Mouse (Mus musculus): ENCODE measurements at regions not wholly inside any gene's neighbourhood (a gene's known extent, or its start where the extent isn't known, plus 50 kb on each side); places are given as distances from the start of the nearest gene placed in this dataset.
A peak's percentile ranks its signal among the peaks of the same experiment; 100 is the strongest.
"Not testable (repeated sequence)": the region's sequence is repeated elsewhere in the genome, so short reads cannot be mapped to it uniquely, and the experiment has no call there.

DNA sequence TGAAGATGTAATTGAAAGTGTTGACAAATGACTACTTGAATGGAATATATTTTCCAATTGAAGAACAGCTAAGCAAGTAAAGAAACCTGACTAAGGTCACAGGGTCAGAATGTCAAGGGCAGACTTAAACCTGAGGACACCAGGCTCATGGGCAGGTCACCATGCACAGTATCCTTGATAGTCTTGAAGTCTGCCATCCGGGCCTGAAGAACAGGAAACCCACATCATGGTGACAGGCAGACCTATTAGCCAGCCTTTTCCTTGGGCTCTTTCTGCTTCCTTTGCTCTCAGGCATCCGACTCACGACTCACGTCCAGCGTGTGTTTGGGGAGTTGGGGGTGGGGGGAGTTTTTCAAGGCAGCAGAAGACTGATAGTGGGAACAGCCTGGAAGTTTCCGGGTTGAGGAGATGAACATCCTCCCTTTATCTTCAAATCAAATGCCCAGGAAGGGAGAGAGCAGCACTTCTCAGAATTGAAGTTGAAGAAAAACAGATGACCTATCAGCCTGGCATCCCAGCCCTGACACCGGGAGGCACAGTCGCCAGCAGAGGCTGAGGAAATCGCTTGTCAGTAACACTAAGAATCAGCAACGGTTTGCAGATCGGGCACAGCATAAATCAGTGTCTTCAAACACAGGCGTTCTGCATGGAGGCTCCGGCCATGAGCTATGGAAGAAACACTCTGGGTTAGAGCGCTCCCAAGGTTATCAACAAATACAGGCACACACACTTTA is 163.5 kb downstream of the Opa1 start:
- no peak for ATAC-seq (ENCODE audit: poor library complexity, severe bottlenecking)

- ATAC-seq (ENCODE audit: poor library complexity, severe bottlenecking) = no peak
Observed at GRCm38 (mm10) chr16:29745486-29745885, 166.4 kb downstream of the Opa1 start.

- ATAC-seq (ENCODE audit: poor library complexity, severe bottlenecking) = no peak
Observed at GRCm38 (mm10) chr16:29746245-29746644, 167.1 kb downstream of the Opa1 start.

DNA sequence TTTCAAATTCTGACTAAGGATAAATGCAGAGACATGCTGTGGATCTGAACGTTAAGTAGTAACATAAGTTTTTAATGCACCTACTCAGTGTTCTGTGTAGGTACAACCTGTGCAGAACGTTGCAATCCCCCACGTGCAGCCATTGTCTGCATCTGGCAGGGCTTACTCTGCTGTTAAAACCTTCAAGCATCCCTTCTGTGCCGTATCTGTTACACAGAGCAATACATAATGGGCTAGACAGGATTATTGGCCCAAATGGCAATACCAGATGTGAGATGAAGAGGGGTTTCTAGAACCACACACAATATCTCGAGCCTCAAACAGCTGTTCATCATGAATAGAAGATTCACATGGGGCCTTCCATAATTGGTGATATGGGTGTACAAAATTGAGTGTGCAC is 170.0 kb downstream of the Opa1 start:
- ATAC-seq (ENCODE audit: poor library complexity, severe bottlenecking) = no peak

GRCm38 (mm10) chr16:29754579-29755199 is 175.6 kb downstream of the Opa1 start:
- no peak for ATAC-seq (ENCODE audit: poor library complexity, severe bottlenecking)

DNA sequence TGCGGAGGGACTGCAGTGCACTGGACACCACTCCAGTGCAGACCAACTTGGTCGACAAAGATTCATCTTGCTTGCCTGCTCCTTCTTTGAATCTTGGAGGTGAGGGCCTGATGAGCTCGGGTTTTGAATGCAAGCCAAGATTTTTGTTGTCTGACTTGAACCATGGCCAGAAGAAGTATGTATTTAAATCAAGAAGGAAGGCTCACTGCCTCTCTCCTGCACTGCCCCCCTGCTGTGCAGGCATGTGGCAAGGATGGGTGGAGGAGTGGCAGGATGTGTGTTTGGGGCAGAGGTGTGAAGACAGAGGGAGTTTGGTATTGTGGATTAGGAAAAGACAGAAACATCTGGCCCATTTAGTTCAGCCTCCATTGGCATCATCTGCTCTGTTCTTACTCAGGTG is 179.1 kb downstream of the Opa1 start:
- ATAC-seq (ENCODE audit: poor library complexity, severe bottlenecking) = no peak

DNA sequence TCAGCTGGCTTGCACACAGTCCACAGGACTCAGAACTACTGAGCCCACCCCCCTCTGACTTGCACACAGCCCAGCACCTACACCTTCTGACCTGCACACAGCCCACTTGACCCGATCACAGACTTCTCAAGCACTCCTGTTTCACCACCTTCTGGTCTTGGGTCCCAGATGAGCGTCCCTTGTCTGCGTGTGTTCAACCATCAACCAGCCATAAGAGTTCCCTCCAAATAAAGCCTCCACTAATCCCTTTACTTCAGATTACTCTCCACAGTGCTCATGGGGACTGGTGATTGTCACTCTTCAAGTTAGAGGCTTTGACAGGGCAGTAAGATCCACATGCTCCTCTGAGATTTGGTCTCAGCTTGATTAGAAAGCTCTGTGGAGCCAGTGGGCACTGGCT is 180.3 kb downstream of the Opa1 start:
- no peak for ATAC-seq (ENCODE audit: poor library complexity, severe bottlenecking)

DNA sequence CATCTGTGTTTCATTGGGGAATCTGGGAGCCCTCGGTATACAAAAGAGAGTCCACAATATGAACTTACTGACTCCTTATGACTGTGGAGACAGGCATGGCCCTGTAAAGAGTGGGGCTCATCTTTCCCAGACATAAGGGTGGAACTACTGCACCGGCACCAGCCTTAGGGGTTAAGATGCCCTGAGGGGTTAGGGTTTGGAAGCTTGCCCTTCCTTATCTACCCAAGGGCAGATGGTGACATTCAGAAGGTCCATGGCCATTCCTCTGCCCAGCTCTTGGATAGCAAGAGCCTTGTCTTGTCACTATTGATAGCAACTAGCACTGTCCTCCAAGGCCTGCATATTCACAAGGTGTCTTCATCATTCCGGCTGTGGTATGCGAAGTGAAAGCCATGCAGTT is 181.5 kb downstream of the Opa1 start:
- no peak for ATAC-seq (ENCODE audit: poor library complexity, severe bottlenecking)

DNA sequence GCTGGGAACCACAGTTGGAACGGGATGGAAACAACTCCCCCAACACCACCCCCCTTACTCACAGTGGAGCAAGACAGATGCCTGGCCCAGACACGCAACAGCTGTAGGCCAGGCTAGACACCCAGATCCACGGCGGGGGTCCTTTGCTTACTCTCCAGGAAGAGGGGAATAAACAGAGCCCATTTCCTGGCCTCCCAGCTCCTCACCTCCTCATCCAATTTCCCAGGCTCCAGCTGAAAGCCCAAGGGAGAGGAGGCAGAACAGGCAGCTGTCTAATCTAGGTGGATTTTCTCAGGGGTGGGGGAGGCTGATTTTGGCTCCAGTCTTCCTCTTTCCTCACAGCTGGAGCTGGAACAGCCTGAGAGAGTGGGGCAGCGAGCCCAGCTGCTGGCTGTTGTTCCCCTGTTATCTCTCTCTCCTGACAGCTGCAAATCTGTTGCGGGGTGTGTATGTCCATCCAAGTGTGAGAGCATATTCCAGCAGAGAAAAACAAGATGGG is 182.7 kb downstream of the Opa1 start:
- no peak for ATAC-seq (ENCODE audit: poor library complexity, severe bottlenecking)

DNA sequence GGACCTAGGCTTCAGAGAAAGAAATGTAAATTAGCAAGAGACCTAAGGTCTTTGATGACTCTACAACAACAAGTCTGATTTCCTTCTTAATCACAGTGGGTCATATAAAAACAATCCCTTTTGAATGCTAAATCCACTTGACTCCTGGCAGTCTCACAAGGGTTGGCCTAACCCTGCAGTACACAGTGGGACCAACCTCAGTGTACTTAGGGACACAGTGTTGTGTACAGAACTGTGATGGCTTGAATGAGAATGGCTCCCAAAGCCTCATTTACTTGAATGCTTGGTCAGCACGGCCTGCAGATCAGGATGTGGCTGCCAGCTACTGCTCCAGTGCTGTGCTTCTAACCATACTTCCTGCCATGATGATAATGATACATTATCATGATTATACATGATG is 185.2 kb downstream of the Opa1 start:
- ATAC-seq (ENCODE audit: poor library complexity, severe bottlenecking) = no peak

- ATAC-seq (ENCODE audit: poor library complexity, severe bottlenecking) = not testable (repeated sequence)
Observed at GRCm38 (mm10) chr16:29765801-29766200, 186.7 kb downstream of the Opa1 start.

GRCm38 (mm10) chr16:29771320-29771719 is 192.2 kb downstream of the Opa1 start:
- no peak for ATAC-seq (ENCODE audit: poor library complexity, severe bottlenecking)

DNA sequence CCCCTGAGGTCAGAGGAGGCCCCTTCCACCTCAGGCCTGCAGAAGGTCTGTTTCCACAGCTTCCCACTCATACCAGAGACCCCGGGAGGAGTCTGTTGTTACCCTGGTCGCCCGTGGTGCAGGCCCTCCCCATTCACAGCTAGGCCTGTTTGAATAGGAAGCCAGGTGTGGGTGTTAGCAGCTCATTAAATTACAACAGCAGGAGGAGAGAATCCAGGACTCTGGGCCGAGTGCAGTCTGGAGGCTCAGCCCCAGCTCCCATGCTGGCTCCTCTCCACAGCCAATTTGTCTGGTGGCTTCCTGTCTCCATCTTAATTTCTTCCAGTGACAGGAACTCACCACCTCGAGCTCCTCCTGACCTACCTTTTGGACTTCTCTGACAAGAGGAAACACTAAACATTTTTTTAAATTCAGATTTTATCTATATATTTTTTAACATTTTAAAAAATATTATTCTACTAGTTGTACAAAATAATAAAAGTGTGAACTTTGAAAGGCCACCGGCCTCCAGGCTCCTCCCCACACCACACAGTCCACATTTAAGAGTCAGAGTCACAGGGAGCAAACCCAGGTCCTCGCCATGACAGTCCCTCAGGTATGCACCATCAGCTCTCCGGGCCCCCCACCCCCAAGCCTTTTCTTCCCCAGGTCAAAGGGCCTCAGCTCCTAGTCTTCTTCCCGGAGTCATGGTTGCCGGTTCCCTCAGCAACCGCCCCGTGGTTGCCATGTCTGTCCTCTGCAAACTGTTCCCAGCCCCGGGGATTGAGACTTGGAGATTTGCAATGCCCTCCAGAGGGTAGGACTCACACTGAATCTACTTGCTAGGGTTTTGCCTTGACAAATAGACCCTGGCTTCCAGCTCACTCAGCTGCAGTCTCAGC is 192.8 kb downstream of the Opa1 start:
- peak; percentile 15; the same call in 1 of the 2 replicates for ATAC-seq (ENCODE audit: poor library complexity, severe bottlenecking)

GRCm38 (mm10) chr16:29772609-29772988 is 193.5 kb downstream of the Opa1 start:
- peak; percentile 95 for ATAC-seq (ENCODE audit: poor library complexity, severe bottlenecking)

DNA sequence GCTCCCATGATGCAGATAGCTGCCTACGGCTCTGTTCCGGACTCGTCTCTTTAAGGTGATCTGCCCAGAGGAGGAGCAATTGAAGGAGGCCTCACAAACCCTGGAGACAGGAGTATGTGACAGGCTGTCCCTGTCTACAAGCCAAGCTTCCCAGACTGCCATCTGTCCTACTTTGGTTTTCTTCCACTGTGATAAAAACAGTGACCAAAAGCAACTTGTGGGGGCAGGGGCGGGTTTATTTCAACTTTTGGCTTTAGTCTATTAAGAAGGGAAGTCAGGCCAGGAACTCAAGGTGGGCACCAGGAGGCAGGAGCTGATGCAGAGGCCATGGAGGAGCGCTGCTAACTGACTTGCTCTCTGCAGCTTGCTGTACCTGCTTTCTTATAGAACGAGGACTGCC is 193.9 kb downstream of the Opa1 start:
- ATAC-seq (ENCODE audit: poor library complexity, severe bottlenecking) = no peak

- ATAC-seq (ENCODE audit: poor library complexity, severe bottlenecking) = no peak
Observed at GRCm38 (mm10) chr16:29774949-29775348, 195.8 kb downstream of the Opa1 start.

DNA sequence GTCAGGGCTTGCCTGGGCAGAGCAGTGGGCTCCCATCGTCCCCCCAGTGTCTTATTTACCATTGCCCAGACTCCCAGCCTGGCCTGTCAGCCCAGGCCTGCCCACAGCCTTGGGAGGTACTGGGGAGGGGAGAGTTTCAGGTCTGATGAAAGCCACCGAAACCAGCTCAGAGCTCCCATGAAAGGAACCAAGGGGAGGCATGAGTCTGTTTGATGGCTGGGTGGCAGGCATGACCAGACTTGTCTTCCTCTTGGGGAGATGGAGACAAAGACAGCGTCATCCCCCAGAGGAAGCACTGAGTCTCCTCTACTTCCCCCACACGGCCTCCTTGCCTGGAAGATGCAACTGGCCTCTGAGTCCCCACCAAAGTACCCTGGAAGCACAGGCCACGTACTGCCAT is 196.7 kb downstream of the Opa1 start:
- peak; percentile 67 for ATAC-seq (ENCODE audit: poor library complexity, severe bottlenecking)

- ATAC-seq (ENCODE audit: poor library complexity, severe bottlenecking) = no peak
Observed at GRCm38 (mm10) chr16:29782441-29782840, 203.3 kb downstream of the Opa1 start.

DNA sequence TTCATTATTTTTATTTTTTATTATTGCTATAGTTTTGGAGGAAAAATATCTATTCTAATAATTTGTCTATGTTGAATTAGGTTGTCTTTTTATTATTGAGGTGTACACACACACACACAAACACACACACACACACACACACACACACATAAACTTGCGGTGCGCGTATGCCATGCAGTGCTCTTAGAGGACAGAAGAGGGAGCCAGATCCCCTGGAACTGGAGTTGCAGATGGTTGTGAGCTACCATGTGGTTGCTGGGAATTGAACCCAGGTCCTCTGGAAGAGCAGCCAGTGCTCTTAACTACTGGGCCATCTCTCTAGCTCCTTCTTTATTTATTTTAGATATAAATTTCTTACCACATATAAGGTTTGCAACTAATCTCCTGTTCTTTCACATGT is 206.0 kb downstream of the Opa1 start:
- ATAC-seq (ENCODE audit: poor library complexity, severe bottlenecking) = no peak

GRCm38 (mm10) chr16:29786540-29786939 is 207.4 kb downstream of the Opa1 start:
- no peak for ATAC-seq (ENCODE audit: poor library complexity, severe bottlenecking)

GRCm38 (mm10) chr16:29787633-29788511 is 208.7 kb downstream of the Opa1 start:
- no peak for ATAC-seq (ENCODE audit: poor library complexity, severe bottlenecking)
